Mouse (Mus musculus): ENCODE results near the gene Fads1.
A peak's percentile ranks its signal among the peaks of the same experiment; 100 is the strongest.

Gene Fads1

GRCm38 (mm10) chr19:10210885-10211284, 28.2 kb downstream of the Fads1 start:
- DNase-seq (ENCODE audit: low read depth, low spot score), result no peak

- no peak for DNase-seq (ENCODE audit: low read depth, low spot score)
Observed at GRCm38 (mm10) chr19:10213796-10214471, 31.2 kb downstream of the Fads1 start.

- no peak for DNase-seq (ENCODE audit: low read depth, low spot score)
Observed at GRCm38 (mm10) chr19:10216101-10216500, 33.4 kb downstream of the Fads1 start.

GRCm38 (mm10) chr19:10219108-10219507, 36.4 kb downstream of the Fads1 start:
- peak; percentile 49 for DNase-seq (ENCODE audit: low read depth, low spot score)

GRCm38 (mm10) chr19:10219593-10219992, 36.9 kb downstream of the Fads1 start:
- DNase-seq (ENCODE audit: low read depth, low spot score), result no peak

GRCm38 (mm10) chr19:10221585-10221984, 38.9 kb downstream of the Fads1 start:
- DNase-seq (ENCODE audit: low read depth, low spot score), result no peak

- DNase-seq (ENCODE audit: low read depth, low spot score), result no peak
Observed at GRCm38 (mm10) chr19:10222656-10223055, 40.0 kb downstream of the Fads1 start.

- DNase-seq (ENCODE audit: low read depth, low spot score), result no peak
Observed at GRCm38 (mm10) chr19:10223561-10223960, 40.9 kb downstream of the Fads1 start.

GRCm38 (mm10) chr19:10224637-10225453, 42.2 kb downstream of the Fads1 start:
- DNase-seq (ENCODE audit: low read depth, low spot score), result no peak

GRCm38 (mm10) chr19:10225767-10226166, 43.1 kb downstream of the Fads1 start:
- no peak for DNase-seq (ENCODE audit: low read depth, low spot score)

- no peak for DNase-seq (ENCODE audit: low read depth, low spot score)
Observed at GRCm38 (mm10) chr19:10231016-10231415, 48.3 kb downstream of the Fads1 start.

GRCm38 (mm10) chr19:10231871-10232270, 49.2 kb downstream of the Fads1 start:
- no peak for DNase-seq (ENCODE audit: low read depth, low spot score)

GRCm38 (mm10) chr19:10232327-10233017, 49.8 kb downstream of the Fads1 start:
- DNase-seq (ENCODE audit: low read depth, low spot score), result no peak

GRCm38 (mm10) chr19:10235784-10236565, 53.3 kb downstream of the Fads1 start:
- no peak for DNase-seq (ENCODE audit: low read depth, low spot score)

GRCm38 (mm10) chr19:10238477-10238876, 55.8 kb downstream of the Fads1 start:
- DNase-seq (ENCODE audit: low read depth, low spot score), result no peak

- DNase-seq (ENCODE audit: low read depth, low spot score), result no peak
Observed at GRCm38 (mm10) chr19:10239419-10239818, 56.7 kb downstream of the Fads1 start.

- DNase-seq (ENCODE audit: low read depth, low spot score), result no peak
Observed at GRCm38 (mm10) chr19:10239975-10240653, 57.4 kb downstream of the Fads1 start.

GRCm38 (mm10) chr19:10240654-10241305, 58.1 kb downstream of the Fads1 start, which contains the start of gene Myrf:
Gene Myrf, minus strand, starts transcription at chr19:10240748.
- peak; percentile 45 for DNase-seq (ENCODE audit: low read depth, low spot score)

- no peak for DNase-seq (ENCODE audit: low read depth, low spot score)
Observed at GRCm38 (mm10) chr19:10242916-10243315, 60.2 kb downstream of the Fads1 start.

- peak; percentile 16 for DNase-seq (ENCODE audit: low read depth, low spot score)
Observed at GRCm38 (mm10) chr19:10244183-10244582, 61.5 kb downstream of the Fads1 start.
